Mouse (Mus musculus): ENCODE results near the gene Polr3b. TPM values are rescaled to one million over a fixed set of nuclear protein-coding genes. Genes with fewer than 3 reads are reported as not detected.

Gene Polr3b
- total RNA-seq, 2 experiments from 2014 or later: 15.3 to 28.2 TPM

GRCm38 (mm10) chr10:84659281-84659680 lies 37.2 kb downstream of the Polr3b start:
- DNase-seq (ENCODE audit: low spot score in 2 of 2): no peak

DNA sequence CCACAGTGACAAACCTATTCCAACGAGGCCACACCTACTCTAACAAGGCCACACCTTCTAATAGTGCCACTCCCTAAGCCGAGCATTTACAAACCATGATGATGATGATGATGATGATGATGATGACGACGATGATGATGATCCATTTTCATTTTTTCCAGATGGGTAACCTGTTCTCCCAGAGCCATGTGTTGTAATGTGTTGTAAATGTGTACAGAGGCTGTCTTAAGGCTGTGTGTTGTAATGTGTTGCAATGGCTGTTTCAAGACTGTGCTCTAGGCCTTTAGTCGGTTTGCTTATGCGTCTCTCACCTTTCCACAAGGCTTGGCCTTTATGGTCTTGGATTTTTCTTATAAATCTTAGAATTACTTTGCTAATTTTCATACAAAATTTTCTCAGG lies 40.0 kb downstream of the Polr3b start:
- DNase-seq (ENCODE audit: low spot score in 2 of 2): no peak

GRCm38 (mm10) chr10:84665713-84666260 lies 43.7 kb downstream of the Polr3b start:
- no peak for DNase-seq (ENCODE audit: low spot score in 2 of 2)

GRCm38 (mm10) chr10:84675653-84676052 lies 53.6 kb downstream of the Polr3b start:
- DNase-seq (ENCODE audit: low spot score in 2 of 2): no peak

DNA sequence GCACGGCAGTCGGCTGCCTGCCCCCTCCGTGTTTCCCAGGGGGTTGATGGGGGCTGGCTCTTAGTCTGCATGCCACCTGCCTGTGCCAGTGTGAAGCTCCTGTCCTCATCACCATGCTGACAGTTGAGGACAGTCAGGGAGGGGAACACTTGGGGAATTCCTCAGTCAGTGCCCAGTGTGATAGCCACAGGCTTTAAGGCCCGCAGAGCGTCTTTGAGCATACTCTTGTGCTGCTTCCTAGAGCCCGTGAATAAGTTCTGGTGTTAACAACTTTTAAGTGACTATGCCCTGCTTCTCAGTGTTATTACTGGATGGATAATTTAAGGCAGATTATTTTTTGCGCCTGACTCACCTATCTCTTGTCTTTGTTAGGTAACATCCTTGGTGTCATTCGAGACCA lies 54.4 kb downstream of the Polr3b start:
- DNase-seq (ENCODE audit: low spot score in 2 of 2): no peak

DNA sequence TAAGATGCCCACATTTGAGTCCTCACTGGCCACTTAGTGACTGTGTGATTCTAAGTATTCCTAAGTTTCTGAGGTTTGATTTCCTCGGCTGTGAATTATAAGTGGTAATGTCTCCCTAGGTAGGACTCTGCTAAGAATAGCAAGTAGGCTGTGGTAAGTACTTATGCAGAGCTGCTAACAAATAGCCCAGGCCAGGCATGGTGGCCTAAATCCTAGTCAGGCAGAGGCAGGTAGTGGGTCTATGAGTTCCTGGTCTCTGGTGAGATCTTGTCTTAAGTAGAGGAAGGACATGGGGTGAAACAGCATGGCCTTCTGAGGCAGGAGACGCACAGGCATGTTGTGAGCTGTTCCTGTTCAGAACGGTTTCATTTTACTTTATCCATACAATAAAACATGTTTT lies 55.8 kb downstream of the Polr3b start:
- no peak for DNase-seq (ENCODE audit: low spot score in 2 of 2)

DNA sequence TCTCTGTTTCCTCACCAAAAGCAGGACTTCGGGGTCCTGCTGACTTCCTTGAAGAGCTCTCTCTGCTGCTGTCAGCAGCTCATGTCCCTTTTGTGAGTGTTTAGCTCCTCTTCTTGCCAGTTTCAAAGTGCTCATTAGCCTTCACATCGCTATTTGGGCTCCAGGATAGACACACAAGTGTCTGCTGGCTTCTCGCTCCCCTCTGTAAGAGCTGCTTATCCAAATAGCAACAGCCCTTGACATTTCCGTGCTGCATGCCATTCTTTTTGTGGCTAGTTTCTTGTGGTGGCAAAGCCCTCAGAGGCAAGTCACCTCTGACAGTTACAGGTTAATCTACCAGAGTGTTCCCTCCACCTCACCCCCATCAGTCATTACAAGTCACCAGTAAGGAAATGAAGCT lies 56.3 kb downstream of the Polr3b start:
- DNase-seq (ENCODE audit: low spot score in 2 of 2): no peak

- no peak for DNase-seq (ENCODE audit: low spot score in 2 of 2)
These were observed 63.5 kb downstream of the Polr3b start for GRCm38 (mm10) chr10:84685444-84686121.

GRCm38 (mm10) chr10:84686122-84686497 lies 64.0 kb downstream of the Polr3b start:
- no peak for DNase-seq (ENCODE audit: low spot score in 2 of 2)

DNA sequence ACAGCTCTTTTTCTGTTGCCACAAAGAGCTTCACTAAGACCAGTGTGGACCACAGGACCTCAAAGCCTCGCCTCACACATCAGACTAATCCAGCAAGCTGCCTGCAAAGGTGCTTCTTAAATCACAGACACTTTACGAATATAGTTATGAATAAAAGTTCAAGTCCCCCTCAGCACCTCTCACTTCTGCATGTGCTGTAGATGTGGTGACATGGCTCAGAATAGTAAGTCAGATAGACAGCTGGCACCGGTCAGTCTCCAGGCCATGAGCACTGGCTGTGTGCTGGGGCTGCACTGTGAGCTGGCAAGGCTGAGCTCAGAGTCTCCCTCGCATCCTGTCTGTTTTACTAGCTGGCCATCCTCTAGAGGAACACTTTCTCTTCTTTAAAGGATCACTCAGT lies 64.6 kb downstream of the Polr3b start:
- no peak for DNase-seq (ENCODE audit: low spot score in 2 of 2)

DNA sequence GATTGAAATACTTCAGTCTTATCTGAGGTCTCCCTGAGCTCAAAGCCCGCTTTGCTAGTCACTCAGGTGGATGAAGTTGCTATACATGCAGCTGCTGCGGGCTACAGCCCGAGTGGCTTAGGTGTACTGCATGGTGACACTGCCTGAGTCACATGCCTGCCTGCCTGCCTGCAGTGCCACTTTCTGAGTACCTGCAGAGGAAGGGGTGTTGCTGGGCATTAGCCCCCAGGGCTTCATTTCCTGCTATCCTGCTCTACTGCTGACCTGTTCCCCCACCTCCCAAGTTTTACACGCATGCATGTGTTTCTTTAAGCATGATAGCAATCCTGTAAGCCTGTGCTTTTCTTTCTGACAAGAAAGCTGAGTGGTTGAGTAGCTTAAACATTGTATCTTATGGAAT lies 65.6 kb downstream of the Polr3b start:
- no peak for DNase-seq (ENCODE audit: low spot score in 2 of 2)

GRCm38 (mm10) chr10:84689846-84690245 lies 67.8 kb downstream of the Polr3b start:
- DNase-seq (ENCODE audit: low spot score in 2 of 2): no peak

- no peak for DNase-seq (ENCODE audit: low spot score in 2 of 2)
These were observed 68.7 kb downstream of the Polr3b start for GRCm38 (mm10) chr10:84690818-84691217.

GRCm38 (mm10) chr10:84691692-84692091 lies 69.6 kb downstream of the Polr3b start:
- DNase-seq (ENCODE audit: low spot score in 2 of 2): no peak

- no peak for DNase-seq (ENCODE audit: low spot score in 2 of 2)
These were observed 71.9 kb downstream of the Polr3b start for GRCm38 (mm10) chr10:84693841-84694638.

DNA sequence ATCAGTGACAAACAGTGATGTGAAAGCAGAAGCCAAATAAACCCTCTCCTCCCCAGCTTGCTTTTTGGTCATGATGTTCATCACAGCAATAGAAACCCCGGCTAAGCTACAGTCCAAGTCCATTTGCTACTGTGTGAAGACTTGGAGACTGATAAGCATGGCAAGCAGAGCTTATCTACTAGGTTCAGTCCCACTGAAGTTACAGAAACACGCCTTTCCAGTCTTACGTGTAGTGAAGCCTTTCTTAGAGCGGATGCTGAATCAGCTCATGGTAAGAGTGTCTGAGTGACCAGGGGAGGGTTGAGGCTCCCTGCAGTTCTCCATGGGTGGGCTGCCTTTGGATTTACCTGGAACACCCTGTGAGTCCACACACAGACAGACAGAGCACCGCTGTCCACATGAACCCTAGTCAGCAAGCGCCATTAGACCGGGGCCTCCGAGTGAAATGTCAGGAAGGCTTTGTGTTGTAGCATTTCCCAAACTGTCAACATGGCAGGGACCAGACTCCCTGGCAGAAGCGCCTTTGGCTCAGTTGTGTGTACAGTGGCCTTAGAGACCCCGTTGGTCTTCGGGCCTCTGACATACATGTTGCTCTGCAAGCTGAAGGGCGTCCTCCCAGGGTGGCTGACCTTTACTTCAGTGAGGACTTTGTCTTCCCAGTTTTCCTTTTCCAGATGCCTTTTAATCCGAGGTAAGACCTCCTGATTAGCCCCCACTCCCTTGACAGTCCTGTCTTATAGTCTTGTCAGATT lies 78.3 kb downstream of the Polr3b start:
- DNase-seq (ENCODE audit: low spot score in 2 of 2): no peak

GRCm38 (mm10) chr10:84701110-84701509 lies 79.0 kb downstream of the Polr3b start:
- DNase-seq (ENCODE audit: low spot score in 2 of 2): peak; percentile 66 to 74

- DNase-seq (ENCODE audit: low spot score in 2 of 2): no peak
These were observed 80.0 kb downstream of the Polr3b start for GRCm38 (mm10) chr10:84702115-84702514.

- no peak for DNase-seq (ENCODE audit: low spot score in 2 of 2)
These were observed 82.5 kb downstream of the Polr3b start for GRCm38 (mm10) chr10:84704594-84704993.

DNA sequence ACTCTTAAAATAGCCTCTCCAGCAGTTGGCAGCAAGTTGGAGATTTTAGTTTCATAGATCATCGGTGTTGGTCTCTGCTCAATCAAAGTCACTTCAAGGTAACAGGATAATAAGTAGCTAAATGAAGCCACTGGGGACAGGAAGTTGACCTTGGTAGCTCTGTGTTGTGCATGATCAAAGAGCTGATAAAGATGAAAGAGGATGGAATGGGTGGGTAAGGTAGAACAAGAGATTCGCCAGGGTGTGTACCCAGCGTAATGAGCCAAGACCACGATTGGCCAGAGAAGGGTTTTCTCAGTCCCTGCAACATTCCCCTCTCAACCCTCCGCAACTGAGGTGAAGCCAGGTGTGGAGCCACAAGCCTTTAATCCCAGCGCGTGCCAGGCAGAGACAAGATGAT lies 83.1 kb downstream of the Polr3b start:
- DNase-seq (ENCODE audit: low spot score in 2 of 2): no peak

DNA sequence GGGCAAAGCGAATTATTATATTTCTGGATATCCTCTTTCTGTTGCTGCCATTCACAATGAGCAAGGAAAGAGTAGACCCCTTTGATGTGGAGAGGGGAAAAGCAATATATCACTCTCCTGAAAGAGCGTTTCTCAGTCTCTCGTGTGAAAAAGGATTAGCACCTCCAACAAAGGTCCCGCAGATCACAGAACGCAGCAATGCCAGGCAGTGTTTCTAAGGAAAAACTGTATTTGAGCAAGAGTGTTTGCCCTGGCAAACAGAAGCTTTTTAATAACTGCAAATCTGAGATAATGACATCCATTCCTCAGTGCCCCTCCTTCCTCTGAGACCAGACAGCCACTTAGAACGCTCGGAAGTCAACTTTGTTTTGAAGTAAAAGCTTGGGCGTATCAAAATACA lies 84.5 kb downstream of the Polr3b start:
- DNase-seq (ENCODE audit: low spot score in 2 of 2): no peak

DNA sequence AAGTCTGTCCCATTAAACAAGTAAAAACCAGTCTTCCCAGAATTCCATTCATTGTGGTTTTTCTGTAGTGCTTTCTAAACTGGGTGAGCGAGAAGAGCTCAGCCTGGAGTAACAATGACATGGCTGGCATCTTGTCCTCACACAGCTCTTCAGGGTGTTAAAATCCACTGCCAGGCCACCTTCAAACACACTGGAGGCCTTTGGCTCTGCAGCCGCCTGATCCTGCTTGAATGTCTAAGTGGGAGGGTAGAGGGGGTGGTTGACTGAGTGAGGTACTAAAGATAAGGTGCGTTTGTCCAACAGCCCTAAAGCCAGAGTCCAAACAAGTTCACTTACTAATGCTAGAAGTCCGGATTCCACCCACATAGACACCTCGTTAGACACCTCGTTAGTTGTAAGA lies 85.1 kb downstream of the Polr3b start:
- no peak for DNase-seq (ENCODE audit: low spot score in 2 of 2)
